Mouse (Mus musculus) hindbrain, embryonic 14.5 days (tissue): ENCODE measurements around the gene Smim6. TPM values are rescaled to one million over a fixed set of nuclear protein-coding genes. Genes with fewer than 3 reads are reported as not detected.

Experiments used
- ATAC-seq: fragments of 200-750 bp; cut with Nextera tagmentation; 2 replicates; pipeline ENCODE4 v1.8.0; 2017; ENCODE audit warnings: moderate number of reproducible peaks, mild to moderate bottlenecking, moderate TSS enrichment, moderate library complexity; ENCODE audit not compliant: low FRiP score
- DNase-seq: peaks from one replicate; pipeline ENCODE4 v3.0.0-alpha.2; 2015; ENCODE audit warnings: low spot score
- H3K27ac ChIP-seq: fragments of 300-500 bp; sonication (generic); 2 replicates; pipeline ENCODE4 v1.5.1; 2014; ENCODE audit warnings: mild to moderate bottlenecking, moderate library complexity
- H3K27me3 ChIP-seq: fragments of 300-500 bp; sonication (generic); 2 replicates; pipeline ENCODE4 v1.6.1; 2014; ENCODE audit warnings: mild to moderate bottlenecking, low read length, mixed read lengths; ENCODE audit not compliant: control insufficient read depth, insufficient read depth
- H3K36me3 ChIP-seq: fragments of 300-500 bp; sonication (generic); replicated peaks from 2 replicates; pipeline ENCODE4 v1.6.1; 2014; ENCODE audit not compliant: control insufficient read depth, insufficient read depth
- H3K4me1 ChIP-seq: fragments of 300-500 bp; sonication (generic); replicated peaks from 2 replicates; pipeline ENCODE4 v1.6.1; 2014; ENCODE audit warnings: antibody characterized with exemption, low read length, mixed read lengths; ENCODE audit not compliant: control insufficient read depth, insufficient read depth
- H3K4me2 ChIP-seq: fragments of 300-500 bp; sonication (generic); replicated peaks from 2 replicates; pipeline ENCODE4 v1.6.1; 2014; ENCODE audit warnings: mild to moderate bottlenecking, moderate library complexity
- H3K4me3 ChIP-seq: fragments of 300-500 bp; sonication (generic); replicated peaks from 2 replicates; pipeline ENCODE4 v1.5.1; 2014; ENCODE audit warnings: mild to moderate bottlenecking, low read length
- H3K9ac ChIP-seq: fragments of 300-500 bp; sonication (generic); 2 replicates; pipeline ENCODE4 v1.6.1; 2014
- H3K9me3 ChIP-seq: fragments of 300-500 bp; sonication (generic); 2 replicates; pipeline ENCODE4 v1.6.1; 2016; ENCODE audit warnings: low read length; ENCODE audit not compliant: control insufficient read depth
- WGBS: fragments of 180-500 bp; shearing (Covaris S2); extraction: QIAGEN DNeasy Blood & Tissue Kit; methylation state at CpG from one replicate; pipeline ENCODE4 v1.1.7; 2014; 5-methylcytosine and 5-hydroxymethylcytosine counted together
- polyA plus RNA-seq: library from polyadenylated mRNA; unstranded; fragments of >200 nt; fragmentation: Nextera tagmentation; extraction: Ambion mirVana; gene quantifications from 2 replicates; pipeline ENCODE4 v1.2.1, GENCODE M21; 2014

The Smim6 gene
- polyA plus RNA-seq, 1 experiment from 2014 or later, result not detected

GRCm38 (mm10) chr11:115929031-115929430 is 17.2 kb downstream of the Smim6 start:
- 86% methylated on average over 8 of the region's 8 CpGs for WGBS

GRCm38 (mm10) chr11:115929818-115930217 is 18.0 kb downstream of the Smim6 start:
- WGBS, result 97% methylated on average over 2 of the region's 3 CpGs
- H3K36me3 ChIP-seq, result peaks cover 27% of the 10 kb centered on the region
- H3K4me1 ChIP-seq, result peaks cover 19% of the 10 kb centered on the region
- ATAC-seq (no peak), DNase-seq (no peak)
- no peak overlapping the region for H3K9ac ChIP-seq
- H3K9me3 ChIP-seq, result no peaks in the 10 kb centered on the region
- no peak overlapping the region for H3K27ac ChIP-seq
- H3K4me3 ChIP-seq, result no peak overlapping the region
- no peak overlapping the region for H3K4me2 ChIP-seq
- no peaks in the 10 kb centered on the region for H3K27me3 ChIP-seq

More at GRCm38 (mm10) chr11:115929031-115929430, 17.2 kb downstream of the Smim6 start:
- peaks cover 35% of the 10 kb centered on the region for H3K36me3 ChIP-seq
- H3K9me3 ChIP-seq, result no peaks in the 10 kb centered on the region
- peaks cover 11% of the 10 kb centered on the region for H3K4me1 ChIP-seq
- no peak overlapping the region for H3K9ac ChIP-seq
- H3K4me2 ChIP-seq, result no peak overlapping the region
- H3K4me3 ChIP-seq, result no peak overlapping the region
- no peak overlapping the region for H3K27ac ChIP-seq
- DNase-seq, result no peak
- H3K27me3 ChIP-seq, result no peaks in the 10 kb centered on the region
- no peak for ATAC-seq

- Histone ChIP-seq H3K36me3 (peaks cover 27% of the 10 kb centered on the region), H3K9me3 (no peaks in the 10 kb centered on the region), H3K4me2 (no peak overlapping the region), H3K4me3 (no peak overlapping the region), H3K9ac (no peak overlapping the region), H3K27me3 (no peaks in the 10 kb centered on the region), H3K27ac (no peak overlapping the region), H3K4me1 (peaks cover 23% of the 10 kb centered on the region)
- ATAC-seq, result no peak
- WGBS, result 74% methylated on average over 3 of the region's 3 CpGs
- DNase-seq, result no peak
Observed at GRCm38 (mm10) chr11:115931235-115931634, 19.4 kb downstream of the Smim6 start.

GRCm38 (mm10) chr11:115933108-115933746 is 21.4 kb downstream of the Smim6 start, which contains the start of the genes Sap30bp and Recql5:
TSS of gene Sap30bp (plus strand) at chr11:115933282.
TSS of gene Recql5 (minus strand) at chr11:115933477.
- WGBS, result 1% methylated on average over 28 of the region's 28 CpGs
- peak; percentile 99 for ATAC-seq

GRCm38 (mm10) chr11:115933747-115934110 is 21.9 kb downstream of the Smim6 start:
- no peak for DNase-seq
- Histone ChIP-seq H3K9ac (peak overlapping the region; percentile 77), H3K4me1 (peaks cover 23% of the 10 kb centered on the region), H3K27ac (peak overlapping the region; percentile 34), H3K4me2 (peak overlapping the region; percentile 90), H3K36me3 (peaks cover 39% of the 10 kb centered on the region), H3K27me3 (no peaks in the 10 kb centered on the region), H3K9me3 (no peaks in the 10 kb centered on the region), H3K4me3 (peak overlapping the region; percentile 77)
- 0 out of 2 replicates have a peak, but pooled peaks have one; percentile 4 for ATAC-seq
- under 1% methylated on average over 16 of the region's 16 CpGs for WGBS

More at GRCm38 (mm10) chr11:115933108-115933746, 21.4 kb downstream of the Smim6 start, which contains the start of the genes Sap30bp and Recql5:
- peak within 1 kb of the TSS; percentile 34 for H3K27ac ChIP-seq
- no peaks in the 10 kb centered on the region for H3K27me3 ChIP-seq
- peak within 1 kb of the TSS; percentile 77 for H3K9ac ChIP-seq
- H3K4me3 ChIP-seq, result peak within 1 kb of the TSS; percentile 77
- H3K9me3 ChIP-seq, result no peaks in the 10 kb centered on the region
- H3K36me3 ChIP-seq, result peaks cover 34% of the 10 kb centered on the region
- peak; percentile 100 for DNase-seq
- peak within 1 kb of the TSS; percentile 99 for H3K4me2 ChIP-seq
- peaks cover 23% of the 10 kb centered on the region for H3K4me1 ChIP-seq

- H3K9ac ChIP-seq, result no peak overlapping the region; the same call in 1 of the 2 replicates
- H3K27ac ChIP-seq, result no peak overlapping the region
- peaks cover 4% of the 10 kb centered on the region for H3K4me1 ChIP-seq
- DNase-seq (peak; percentile 91), ATAC-seq (no peak)
- no peaks in the 10 kb centered on the region for H3K9me3 ChIP-seq
- WGBS, result 36% methylated on average over 6 of the region's 6 CpGs
- H3K4me3 ChIP-seq, result no peak overlapping the region
- peaks cover 94% of the 10 kb centered on the region for H3K36me3 ChIP-seq
- H3K27me3 ChIP-seq, result no peaks in the 10 kb centered on the region
- no peak overlapping the region for H3K4me2 ChIP-seq
Observed at GRCm38 (mm10) chr11:115939690-115940329, 28.0 kb downstream of the Smim6 start.

GRCm38 (mm10) chr11:115941980-115942379 is 30.2 kb downstream of the Smim6 start:
- H3K9ac ChIP-seq, result no peak overlapping the region

GRCm38 (mm10) chr11:115945247-115945646 is 33.4 kb downstream of the Smim6 start:
- no peak overlapping the region for H3K4me2 ChIP-seq
- ATAC-seq (no peak), DNase-seq (no peak)
- H3K27ac ChIP-seq, result no peak overlapping the region
- peaks cover 6% of the 10 kb centered on the region; the same call in 1 of the 2 replicates for H3K4me1 ChIP-seq
- no peaks in the 10 kb centered on the region for H3K27me3 ChIP-seq
- H3K4me3 ChIP-seq, result no peak overlapping the region
- no peak overlapping the region for H3K9ac ChIP-seq
- 91% methylated on average over 8 of the region's 8 CpGs for WGBS
- H3K9me3 ChIP-seq, result no peaks in the 10 kb centered on the region
- peaks cover 79% of the 10 kb centered on the region for H3K36me3 ChIP-seq

More at GRCm38 (mm10) chr11:115941980-115942379, 30.2 kb downstream of the Smim6 start:
- H3K9me3 ChIP-seq, result no peaks in the 10 kb centered on the region
- WGBS, result 88% methylated on average over 7 of the region's 7 CpGs
- no peak overlapping the region for H3K4me2 ChIP-seq
- DNase-seq (no peak), ATAC-seq (no peak)
- peaks cover 90% of the 10 kb centered on the region for H3K36me3 ChIP-seq
- H3K27ac ChIP-seq, result no peak overlapping the region
- no peak overlapping the region for H3K4me3 ChIP-seq
- no peaks in the 10 kb centered on the region for H3K4me1 ChIP-seq
- H3K27me3 ChIP-seq, result no peaks in the 10 kb centered on the region

GRCm38 (mm10) chr11:115946221-115946828 is 34.5 kb downstream of the Smim6 start:
- no peak overlapping the region for H3K9ac ChIP-seq
- ATAC-seq (no peak), DNase-seq (no peak)
- peaks cover 6% of the 10 kb centered on the region; the same call in 1 of the 2 replicates for H3K4me1 ChIP-seq
- H3K36me3 ChIP-seq, result peaks cover 79% of the 10 kb centered on the region
- H3K9me3 ChIP-seq, result no peaks in the 10 kb centered on the region
- H3K4me3 ChIP-seq, result no peak overlapping the region
- H3K27me3 ChIP-seq, result no peaks in the 10 kb centered on the region
- WGBS, result 90% methylated on average over 9 of the region's 9 CpGs
- H3K27ac ChIP-seq, result peak overlapping the region; percentile 43; the same call in 1 of the 2 replicates
- no peak overlapping the region for H3K4me2 ChIP-seq
